Mouse (Mus musculus) G1E (cell line): ENCODE results near the gene Kcnip1.
A peak's percentile ranks its signal among the peaks of the same experiment; 100 is the strongest.

Source experiments
- CTCF ChIP-seq: IDR thresholded peaks from 2 replicates; pipeline ENCODE4 v1.5.1; 2012; ENCODE audit warnings: low read depth, low read length, inconsistent platforms, mixed read lengths
- GATA1 ChIP-seq: IDR thresholded peaks from 2 replicates; pipeline ENCODE4 v1.6.1; 2012; ENCODE audit warnings: borderline replicate concordance, low read length, inconsistent platforms, mixed read lengths
- POLR2AphosphoS5 ChIP-seq: IDR thresholded peaks from 2 replicates; pipeline ENCODE4 v1.6.1; 2012; ENCODE audit warnings: low read depth, low read length, inconsistent platforms; ENCODE audit not compliant: insufficient replicate concordance
- TAL1 ChIP-seq: conservative IDR thresholded peaks from 2 replicates; pipeline ENCODE4 v1.6.1; 2012; ENCODE audit warnings: low read depth, low read length, inconsistent platforms, mixed read lengths

- TF ChIP-seq CTCF (peak; percentile 20; the same call in 1 of the 2 replicates), GATA1 (no peak), POLR2AphosphoS5 (no peak), TAL1 (no peak)
Measured at GRCm38 (mm10) chr11:33749408-33749807, 243.5 kb downstream of the Kcnip1 start.
